Mouse (Mus musculus) left cerebral cortex, adult 18-20 months (tissue): ENCODE measurements around the gene Ramp2. TPM values are rescaled to one million over a fixed set of nuclear protein-coding genes. Genes with fewer than 3 reads are reported as not detected.
A peak's percentile ranks its signal among the peaks of the same experiment; 100 is the strongest.

ENCODE experiments used
- DNase-seq, 2 experiments: peaks; one replicate each; pipeline ENCODE4 v3.0.0; 2021 to 2022; ENCODE audit warnings: low spot score in 2 of 2, mixed read lengths in 1 of 2
- total RNA-seq, 2 experiments: library from RNA; stranded (reverse); gene quantifications; 2 replicates each; pipeline ENCODE4 v1.2.3; 2021

Gene Ramp2
- total RNA-seq, 2 experiments from 2014 or later = 31.4 to 37.8 TPM

DNA sequence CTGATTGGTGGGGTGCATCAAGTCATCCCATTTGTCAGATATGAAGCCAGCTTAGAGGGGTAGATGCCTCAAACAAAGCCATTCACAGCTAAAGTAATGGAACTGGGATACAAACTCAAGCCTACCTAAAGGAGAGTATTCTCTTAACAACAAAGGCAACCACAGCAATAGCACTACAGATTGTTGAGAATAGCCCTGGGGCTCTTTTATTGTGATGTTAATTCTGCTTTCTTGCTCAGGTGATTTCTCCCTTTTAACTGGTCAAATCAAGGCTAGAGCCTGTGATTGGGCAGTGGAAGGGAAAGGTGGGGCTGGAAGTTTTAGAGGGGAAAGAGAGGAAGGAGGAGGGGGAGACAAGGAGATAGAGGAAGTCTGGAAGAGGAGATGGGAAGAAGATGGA, 11.7 kb upstream of the Ramp2 start:
- no peak for DNase-seq

DNA sequence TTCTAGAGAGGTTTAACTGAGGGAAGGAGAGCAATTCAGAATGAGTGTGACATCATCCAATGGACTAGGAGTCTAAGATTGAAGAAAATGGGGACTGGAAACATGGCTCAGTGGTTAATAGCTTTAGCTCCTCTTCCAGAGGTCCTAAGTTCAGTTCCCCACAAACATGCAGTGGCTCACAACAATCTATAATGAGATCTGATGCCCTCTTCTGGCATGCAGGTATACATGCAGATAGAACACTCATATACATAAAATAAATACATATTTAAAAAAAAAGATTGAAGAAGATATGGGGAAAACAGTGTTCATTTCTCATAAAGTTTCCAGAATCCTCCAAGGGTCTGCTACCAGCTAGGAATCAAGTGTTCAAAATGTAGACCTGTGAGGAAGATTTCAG, 10.4 kb upstream of the Ramp2 start:
- DNase-seq = no peak

DNA sequence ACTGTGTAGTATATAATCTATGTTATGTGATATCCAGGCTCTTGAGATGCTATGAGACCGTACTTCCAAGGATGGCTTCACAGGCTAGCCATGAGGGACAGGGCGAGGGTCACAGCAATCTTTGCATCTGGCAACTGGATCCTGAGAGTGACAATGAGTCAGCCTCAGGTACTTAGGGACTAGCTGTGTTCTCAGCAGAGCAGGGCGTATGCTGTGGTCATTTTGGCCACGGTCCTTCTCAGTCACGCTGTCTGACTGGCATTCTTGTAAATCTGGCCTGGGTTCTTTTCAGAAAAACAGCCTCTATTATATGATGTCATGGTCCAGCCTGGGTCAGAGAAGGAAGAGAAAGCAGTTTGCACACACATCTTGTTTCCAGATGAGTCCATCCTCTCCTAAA, 9.0 kb upstream of the Ramp2 start:
- DNase-seq = no peak

DNA sequence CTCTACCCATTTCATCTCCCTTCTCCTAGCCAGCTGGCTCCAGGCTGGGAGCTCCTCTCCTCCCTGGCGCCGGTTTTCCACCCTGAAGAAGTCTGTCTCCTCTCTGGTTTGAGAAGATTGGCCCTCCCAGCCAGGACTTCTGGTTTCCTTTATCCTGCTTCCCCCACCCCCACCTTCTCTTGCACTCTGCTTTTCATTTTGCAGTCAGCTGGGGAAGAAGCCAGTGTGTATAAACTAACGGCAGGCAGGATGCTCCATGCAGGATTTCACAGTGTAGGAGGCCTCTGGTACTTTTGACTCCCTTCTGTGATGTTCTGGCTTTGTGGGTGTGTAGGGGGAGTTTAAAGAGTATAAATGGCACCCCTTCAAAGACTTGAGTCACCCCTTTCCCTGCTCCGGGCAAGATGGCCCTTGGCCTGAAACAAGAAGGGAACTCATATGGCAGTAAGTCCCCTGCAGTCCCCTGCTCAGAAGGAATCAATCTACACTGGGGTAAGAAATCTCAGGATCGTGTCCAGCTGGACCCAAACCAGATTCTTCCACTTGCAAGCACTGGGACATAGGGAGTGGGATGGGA, 7.7 kb upstream of the Ramp2 start:
- peak; percentile 26 to 39 for DNase-seq

DNA sequence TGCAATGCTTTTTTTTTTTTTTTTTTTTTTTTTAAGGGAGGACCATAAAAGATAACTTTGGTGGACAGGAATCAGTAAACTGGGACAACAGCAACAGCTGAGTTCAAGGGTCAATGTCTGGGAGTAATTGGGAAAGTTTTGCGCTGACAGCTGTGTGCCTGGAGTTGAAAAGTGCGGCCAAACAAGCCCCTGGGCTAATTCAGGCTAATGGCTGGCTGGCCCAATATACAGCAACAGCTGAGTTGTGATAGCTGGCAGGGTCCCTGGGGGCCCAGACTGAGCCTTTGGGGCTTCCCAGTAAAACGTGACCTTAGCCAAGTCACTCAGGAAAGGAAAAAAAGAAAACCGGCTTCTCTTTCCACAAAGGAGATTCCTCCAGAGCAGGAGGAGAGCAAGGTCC, 757 bp upstream of the Ramp2 start:
- DNase-seq = no peak

DNA sequence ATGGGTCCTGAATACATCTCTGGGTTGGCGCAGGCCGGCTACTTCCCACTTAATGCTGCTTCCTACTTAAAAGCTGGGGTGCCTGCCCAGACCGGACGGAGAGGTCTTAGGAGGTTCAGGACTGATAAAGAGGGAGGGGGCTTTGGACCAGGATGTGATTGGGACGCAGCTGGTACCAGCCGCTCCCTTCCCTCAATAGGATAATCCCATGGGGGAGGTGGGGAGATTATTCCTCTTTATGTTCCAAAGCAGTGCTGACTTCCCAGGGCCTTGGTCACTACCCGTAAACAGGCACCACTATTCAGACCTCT, 829 bp downstream of the Ramp2 start:
- no peak for DNase-seq

DNA sequence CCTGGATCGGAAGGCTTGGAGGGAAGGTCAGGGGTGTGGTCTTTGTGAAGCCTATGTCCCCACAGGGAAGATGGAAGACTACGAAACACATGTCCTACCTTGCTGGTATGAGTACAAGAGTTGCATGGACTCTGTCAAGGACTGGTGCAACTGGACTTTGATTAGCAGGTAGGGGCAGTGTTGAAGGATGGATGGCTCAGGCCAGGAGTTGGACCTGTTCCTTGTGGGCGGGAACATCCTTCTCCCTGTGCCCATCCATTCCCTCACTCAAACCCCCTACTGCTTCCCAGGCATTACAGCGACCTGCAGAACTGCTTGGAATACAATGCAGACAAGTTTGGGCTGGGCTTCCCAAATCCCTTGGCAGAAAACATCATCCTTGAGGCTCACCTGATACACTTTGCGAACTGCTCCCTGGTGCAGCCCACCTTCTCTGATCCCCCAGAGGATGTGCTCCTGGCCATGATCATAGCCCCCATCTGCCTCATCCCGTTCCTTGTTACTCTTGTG, 1.7 kb downstream of the Ramp2 start:
- DNase-seq = no peak

DNA sequence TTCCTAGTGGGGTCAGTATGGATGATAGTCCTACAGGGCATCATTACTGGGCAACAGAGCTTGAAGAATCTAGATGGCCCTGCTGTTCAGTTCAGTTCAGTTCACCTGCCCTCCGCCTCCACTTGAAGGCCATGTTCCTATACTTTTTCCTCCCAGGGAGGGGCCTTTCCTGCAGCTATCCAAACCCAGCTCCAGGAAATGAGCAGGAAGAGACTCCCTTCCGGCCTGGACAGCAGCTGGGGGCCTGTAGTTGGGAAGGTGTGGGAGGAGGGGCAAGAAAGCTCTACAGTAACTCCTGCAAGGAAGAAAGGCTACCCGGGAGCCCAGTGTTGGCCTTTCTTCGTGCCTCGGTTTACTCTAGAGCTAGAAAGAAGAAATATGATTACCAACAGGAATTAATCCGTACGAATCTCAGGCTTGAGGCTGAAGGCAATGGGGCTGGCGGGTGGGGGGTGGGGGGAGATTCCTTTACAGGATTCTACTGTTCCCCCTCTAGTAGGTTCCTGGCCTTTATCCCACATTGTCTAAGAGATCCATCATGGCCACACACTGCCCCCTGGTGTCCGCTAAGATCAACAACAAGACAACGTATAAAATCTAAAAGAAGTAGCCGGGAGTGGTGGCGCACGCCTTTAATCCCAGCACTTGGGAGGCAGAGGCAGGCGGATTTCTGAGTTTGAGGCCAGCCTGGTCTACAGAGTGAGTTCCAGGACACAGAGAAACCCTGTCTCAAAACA, 2.6 kb downstream of the Ramp2 start:
- DNase-seq = peak; percentile 60 to 73

DNA sequence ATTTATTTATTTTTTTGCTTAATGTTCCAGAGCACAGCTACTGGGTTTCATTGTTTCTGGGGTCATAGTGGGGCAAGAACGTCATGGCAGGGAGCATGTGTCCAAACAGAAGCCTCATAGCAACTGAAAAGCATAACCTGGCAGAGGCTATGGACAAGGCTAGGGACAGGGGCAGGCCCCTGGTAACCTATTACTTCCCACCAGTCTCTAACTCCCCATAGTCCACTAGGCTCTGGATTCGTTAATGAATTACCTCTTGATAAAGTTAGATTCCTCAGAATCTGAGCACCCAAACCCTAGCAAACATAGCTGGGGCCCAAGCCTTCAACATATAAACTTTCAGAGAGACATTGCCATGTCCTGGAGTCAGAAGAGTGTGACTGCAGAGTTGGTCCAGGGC, 5.2 kb downstream of the Ramp2 start:
- DNase-seq = no peak

DNA sequence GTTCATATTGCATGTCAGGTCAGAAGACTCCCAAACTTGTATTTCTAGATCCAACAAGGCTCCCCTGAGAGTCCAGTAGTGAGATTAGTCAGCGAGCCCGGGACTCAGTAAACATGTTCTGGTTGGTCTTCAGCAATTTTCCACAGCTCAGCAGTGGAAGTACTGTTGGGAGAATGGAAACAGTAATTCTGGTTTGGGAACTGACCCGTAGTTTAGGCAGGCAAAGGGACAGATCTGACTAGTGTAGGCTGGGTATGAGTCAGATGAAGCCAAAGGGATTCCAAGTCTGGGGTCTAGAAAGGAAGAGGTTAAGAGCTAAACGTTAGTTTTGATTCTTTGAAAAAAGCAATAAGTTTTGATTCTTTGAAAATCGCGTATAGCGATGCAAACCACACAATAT, 7.1 kb downstream of the Ramp2 start:
- no peak for DNase-seq

DNA sequence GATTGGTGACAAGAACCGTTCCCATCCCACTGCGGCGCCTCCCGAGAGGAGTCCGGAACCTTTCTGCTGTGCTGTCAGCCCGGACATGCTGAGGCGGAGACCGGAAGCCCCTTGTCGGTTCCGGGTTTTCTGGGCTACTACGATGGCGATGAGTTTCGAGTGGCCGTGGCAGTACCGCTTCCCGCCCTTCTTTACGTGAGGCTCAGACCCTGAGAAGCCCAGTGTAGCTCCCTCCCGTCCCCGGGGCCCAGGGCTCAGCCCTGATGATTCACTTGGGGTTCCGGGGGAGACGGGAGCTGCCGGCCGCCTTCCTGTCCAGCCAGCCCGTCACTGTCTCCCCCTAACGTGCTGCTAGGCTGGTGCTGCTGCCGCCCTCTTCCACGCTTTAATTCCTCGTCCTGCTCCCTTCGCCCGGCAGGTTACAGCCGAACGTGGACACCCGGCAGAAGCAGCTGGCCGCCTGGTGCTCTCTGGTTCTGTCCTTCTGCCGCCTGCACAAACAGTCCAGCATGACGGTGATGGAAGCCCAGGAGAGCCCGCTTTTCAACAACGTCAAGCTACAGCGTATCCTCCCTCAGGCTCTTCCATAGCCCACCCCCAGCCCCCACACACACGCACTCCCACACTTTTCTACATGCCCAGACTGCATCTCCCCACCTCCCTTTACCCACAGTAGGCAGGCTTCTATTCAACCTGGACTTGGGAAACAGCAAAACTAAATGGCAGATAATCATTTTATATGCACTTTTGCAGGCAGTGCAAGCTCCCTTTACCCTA, 8.0 kb downstream of the Ramp2 start, which contains the start of gene Vps25:
TSS of gene Vps25 (plus strand) at position 95 of the 777 bp plus-strand sequence.
- DNase-seq = peak; percentile 83 to 88

DNA sequence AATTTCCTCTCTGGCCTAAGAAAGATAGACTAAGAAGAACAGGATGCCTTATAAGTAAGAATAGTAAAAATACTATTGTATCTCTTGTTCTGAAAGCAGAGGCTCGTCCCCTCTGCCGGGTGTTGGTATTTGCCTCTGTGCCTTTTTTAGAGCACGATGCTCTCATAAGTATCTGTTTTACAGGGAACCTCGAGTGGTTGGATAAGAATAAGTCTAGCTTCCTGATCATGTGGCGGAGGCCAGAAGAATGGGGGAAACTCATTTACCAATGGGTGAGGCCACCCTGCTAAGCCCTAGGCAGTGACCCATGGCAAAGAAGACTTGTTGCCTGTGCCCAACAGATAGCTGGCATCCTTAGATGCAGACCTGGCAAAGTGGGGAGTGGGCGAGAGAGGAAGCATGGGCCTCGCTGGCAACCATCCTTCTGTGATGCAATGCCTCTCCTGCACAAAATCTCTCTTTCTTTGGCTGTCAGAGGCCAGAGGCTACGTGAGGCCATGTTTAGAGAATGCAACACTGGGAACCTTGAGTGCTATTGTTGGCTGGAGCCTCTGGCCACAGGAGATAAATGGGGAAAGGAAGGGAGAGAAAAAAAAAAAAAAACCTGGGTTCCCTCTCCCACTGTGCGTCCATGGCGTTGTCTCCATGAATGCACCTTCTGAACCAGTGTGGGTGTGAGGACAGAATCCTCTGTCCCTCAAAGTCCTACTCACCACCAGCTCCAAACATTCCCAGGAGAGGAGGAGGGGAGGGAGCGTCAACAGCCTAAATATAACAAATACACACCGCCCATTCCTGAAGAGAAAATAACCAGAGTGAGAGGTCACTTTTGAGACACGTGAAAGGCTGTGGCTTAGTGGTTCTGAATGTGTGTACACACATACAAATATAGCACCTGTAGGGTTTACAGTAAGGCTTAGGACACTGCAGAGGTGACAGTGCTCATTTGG, 10.3 kb downstream of the Ramp2 start:
- DNase-seq = no peak

DNA sequence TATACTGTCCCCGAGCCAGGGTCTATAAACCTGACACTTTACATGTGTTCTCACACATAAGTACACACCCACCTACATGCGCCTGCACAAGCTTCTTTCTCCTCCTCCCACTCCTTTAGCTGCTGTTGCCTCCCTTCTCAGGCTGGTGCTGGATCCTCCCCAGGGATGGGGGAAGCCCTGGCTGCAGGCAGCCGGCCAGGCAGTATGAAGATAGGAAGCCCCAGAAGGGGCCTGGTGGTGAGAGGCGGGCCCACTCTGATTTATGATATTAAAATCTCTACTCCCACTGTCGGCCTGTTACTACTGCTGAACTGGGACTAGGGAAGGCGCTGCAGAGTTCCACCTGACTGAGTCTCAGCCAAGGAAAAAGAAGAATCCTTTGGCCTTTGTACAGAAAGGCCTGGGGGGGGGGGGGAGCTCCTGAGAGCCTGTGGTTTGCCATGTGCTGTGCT, 13.5 kb downstream of the Ramp2 start:
- DNase-seq = peak; percentile 61 to 78

DNA sequence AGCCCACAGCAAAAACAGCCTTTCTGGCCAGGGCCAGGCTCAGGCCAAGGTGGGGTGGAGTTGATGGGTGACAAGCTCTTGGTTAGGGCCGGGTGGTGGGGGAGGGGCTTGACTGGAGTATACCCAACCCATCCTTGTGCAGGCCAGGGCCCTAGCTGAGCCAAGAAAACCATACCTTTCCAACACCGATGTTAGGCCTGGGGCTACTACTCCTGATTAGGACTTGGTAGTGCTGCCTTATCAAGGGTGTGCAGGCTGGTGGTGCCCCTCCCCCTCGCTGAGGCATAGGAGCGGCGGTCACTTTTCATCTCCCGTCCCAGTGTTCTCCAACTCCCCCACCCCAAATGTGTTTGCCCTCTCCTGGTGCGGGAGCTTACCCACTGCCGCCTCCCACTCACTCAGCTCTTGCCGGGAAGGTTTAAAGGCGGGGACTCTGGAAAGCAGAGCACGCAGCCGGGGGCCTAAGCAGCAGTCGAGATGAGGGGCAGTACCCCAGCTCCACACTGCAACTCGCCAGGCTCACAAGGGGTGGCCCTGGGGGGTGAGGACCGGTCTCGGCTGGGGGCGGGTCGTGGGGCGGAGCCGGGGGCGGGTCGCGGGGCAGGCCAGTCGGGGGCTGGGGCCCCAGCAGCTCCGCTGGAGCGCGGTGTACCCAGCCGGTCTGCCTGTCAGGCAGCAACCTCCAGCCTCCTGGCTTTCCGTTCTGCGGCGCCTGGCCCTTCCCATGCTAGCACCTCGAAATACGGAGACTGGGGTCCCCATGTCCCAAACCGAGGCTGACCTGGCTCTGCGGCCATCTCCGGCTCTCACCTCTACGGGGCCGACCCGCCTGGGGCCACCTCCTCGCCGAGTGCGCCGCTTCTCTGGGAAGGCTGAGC, 14.4 kb downstream of the Ramp2 start, which contains the start of gene Wnk4:
TSS of gene Wnk4 (plus strand) at position 620 of the 878 bp plus-strand sequence.
- DNase-seq = no peak

DNA sequence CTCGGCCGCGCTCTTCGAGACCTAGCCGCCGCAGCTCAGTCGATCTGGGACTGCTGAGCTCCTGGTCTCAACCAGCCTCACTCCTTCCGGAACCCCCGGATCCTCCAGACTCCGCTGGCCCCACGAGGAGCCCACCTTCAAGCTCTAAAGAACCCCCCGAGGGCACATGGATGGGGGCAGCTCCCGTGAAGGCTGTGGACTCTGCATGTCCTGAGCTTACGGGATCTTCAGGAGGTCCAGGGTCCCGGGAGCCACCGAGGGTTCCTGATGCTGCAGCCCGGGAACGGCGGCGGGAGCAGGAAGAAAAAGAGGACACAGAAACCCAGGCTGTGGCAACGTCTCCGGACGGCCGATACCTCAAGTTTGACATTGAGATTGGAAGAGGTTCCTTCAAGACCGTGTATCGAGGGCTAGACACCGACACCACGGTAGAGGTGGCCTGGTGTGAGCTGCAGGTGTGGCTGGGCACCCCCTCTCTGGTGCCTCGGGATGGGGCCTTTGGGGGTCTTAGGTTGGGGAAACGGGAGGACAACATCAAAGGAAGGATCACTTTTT, 15.1 kb downstream of the Ramp2 start:
- DNase-seq = no peak

DNA sequence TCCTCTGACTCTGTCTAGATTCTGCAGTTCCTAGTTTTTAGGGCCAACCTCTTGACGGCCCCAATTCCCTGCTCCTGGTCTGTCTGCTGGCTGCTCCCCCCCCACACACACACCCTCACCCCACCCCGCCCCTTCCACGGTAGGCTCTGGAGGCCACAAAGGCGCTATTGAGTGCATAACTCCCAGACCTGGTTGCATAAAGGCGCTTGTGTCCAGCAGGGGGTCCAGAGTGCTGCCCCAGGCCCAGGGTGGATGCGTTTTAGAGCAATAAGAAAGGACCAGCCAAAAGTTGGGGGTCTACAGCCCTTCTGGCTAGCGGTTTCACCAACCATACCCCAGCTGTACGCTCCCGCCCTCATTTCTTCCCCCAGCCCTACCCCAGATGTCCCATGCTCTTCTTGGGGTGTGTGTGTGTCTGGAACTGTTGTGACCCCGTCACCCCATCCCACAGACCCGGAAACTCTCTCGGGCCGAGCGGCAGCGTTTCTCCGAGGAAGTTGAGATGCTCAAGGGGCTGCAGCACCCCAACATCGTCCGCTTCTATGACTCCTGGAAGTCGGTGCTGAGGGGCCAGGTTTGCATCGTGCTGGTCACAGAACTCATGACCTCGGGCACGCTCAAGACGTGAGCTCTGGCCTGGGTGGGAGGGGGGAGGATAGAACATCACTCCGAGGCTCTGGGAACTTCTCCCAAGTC, 16.6 kb downstream of the Ramp2 start:
- DNase-seq = no peak

DNA sequence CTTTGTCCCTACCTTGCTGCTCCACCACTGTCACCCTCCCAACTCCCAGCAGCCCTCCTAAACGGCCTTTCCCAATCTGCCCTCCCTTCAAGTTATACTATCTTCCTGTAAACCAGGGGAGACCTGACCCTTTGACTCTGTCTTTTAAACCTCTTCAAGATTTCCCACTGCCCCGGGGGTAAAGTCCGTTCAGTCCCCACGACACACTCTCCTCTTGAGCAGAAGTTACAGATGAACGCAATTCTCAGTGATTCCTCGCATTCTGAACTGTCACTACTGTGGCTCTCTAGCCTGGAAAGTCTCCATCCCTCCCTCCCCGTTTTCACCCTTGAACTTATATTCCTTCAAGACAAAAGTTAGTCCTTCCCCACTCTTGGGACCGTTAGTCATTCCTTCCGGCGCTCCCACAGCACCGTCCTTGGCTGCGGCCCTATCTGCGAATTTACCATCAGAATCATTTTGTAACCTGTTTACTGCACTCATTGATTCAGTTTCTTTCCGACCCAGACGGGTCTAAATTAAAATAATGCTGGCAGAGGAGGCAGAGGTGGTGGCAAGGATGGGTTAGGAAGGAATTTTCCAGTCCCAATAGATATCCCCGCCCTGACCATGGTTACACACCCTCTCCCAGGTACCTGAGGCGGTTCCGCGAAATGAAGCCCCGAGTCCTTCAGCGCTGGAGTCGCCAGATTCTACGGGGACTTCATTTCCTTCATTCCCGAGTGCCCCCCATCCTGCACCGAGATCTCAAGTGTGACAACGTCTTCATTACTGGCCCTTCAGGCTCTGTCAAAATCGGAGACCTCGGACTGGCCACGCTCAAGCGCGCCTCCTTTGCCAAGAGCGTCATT, 17.5 kb downstream of the Ramp2 start:
- no peak for DNase-seq

DNA sequence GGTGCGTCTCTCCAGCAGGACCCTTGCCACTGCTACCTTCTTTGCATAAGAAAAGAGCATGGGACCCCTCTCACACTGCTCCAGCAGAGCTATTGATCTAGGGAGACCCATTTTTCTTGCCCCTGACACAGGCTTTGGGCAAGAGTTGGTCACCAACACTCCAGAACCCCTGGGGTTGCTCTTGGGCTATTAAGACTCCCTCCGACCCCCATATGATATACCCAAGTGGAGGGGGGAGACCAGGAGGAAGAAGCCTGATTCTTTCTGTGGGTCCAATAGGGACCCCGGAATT, 18.1 kb downstream of the Ramp2 start:
- no peak for DNase-seq
